In genomic region chr2:69821711-69822110, GRCm38 (mm10) we compare ENCODE assay signal across 7 mouse cellular contexts. TPM values are rescaled to one million over a fixed set of nuclear protein-coding genes. Genes with fewer than 3 reads are reported as not detected.
DNase-seq lines count a peak whose midpoint lies in the region; ATAC-seq lines count a peak whose summit lies in the region.

TSS of gene Klhl23 (plus strand) at chr2:69821944.

- no peak for ATAC-seq in embryonic facial prominence, embryonic 13.5 days (ENCODE audit: insufficient number of reproducible peaks, insufficient read depth, low FRiP score, low TSS enrichment, low read depth)
- peak; percentile 32; the same call in 1 of the 2 replicates for ATAC-seq in heart, embryonic 15.5 days (replicated peaks; ENCODE audit: insufficient number of reproducible peaks, insufficient read depth, low FRiP score, low read depth)
- ATAC-seq in midbrain, embryonic 12.5 days (ENCODE audit: low FRiP score, low read depth): no peak

- H3K27ac ChIP-seq in embryonic facial prominence, embryonic 13.5 days: peak within 1 kb of the TSS; percentile 95
- H3K27ac ChIP-seq in heart, embryonic 15.5 days: peak within 1 kb of the TSS; percentile 99
- H3K27ac ChIP-seq in limb, embryonic 10.5 days: peak within 1 kb of the TSS; percentile 96
- H3K27ac ChIP-seq in midbrain, embryonic 12.5 days (replicated peaks): peak within 1 kb of the TSS; percentile 94

- H3K4me1 ChIP-seq in embryonic facial prominence, embryonic 13.5 days: peaks cover 16% of the 10 kb centered on the region
- peaks cover 29% of the 10 kb centered on the region for H3K4me1 ChIP-seq in heart, embryonic 15.5 days (replicated peaks)
- peaks cover 13% of the 10 kb centered on the region for H3K4me1 ChIP-seq in limb, embryonic 10.5 days
- H3K4me1 ChIP-seq in midbrain, embryonic 12.5 days: peaks cover 23% of the 10 kb centered on the region

- peak within 1 kb of the TSS; percentile 82 for H3K4me3 ChIP-seq in embryonic facial prominence, embryonic 13.5 days
- H3K4me3 ChIP-seq in heart, embryonic 15.5 days: peak within 1 kb of the TSS; percentile 91
- H3K4me3 ChIP-seq in limb, embryonic 10.5 days: peak within 1 kb of the TSS; percentile 87
- H3K4me3 ChIP-seq in midbrain, embryonic 12.5 days: peak within 1 kb of the TSS; percentile 77

- WGBS in embryonic facial prominence, embryonic 13.5 days: 11% methylated on average over 8 of the region's 8 CpGs
- WGBS in heart, embryonic 15.5 days: 1% methylated on average over 8 of the region's 8 CpGs
- WGBS in limb, embryonic 10.5 days: 23% methylated on average over 8 of the region's 8 CpGs
- WGBS in midbrain, embryonic 12.5 days: 24% methylated on average over 8 of the region's 8 CpGs

- H3K9ac ChIP-seq in embryonic facial prominence, embryonic 13.5 days: peak within 1 kb of the TSS; percentile 93
- peak within 1 kb of the TSS; percentile 93 for H3K9ac ChIP-seq in heart, embryonic 15.5 days
- H3K9ac ChIP-seq in midbrain, embryonic 12.5 days (replicated peaks): peak within 1 kb of the TSS; percentile 91

- H3K36me3 ChIP-seq in embryonic facial prominence, embryonic 13.5 days: peaks cover 17% of the 10 kb centered on the region
- H3K36me3 ChIP-seq in heart, embryonic 15.5 days: 0 out of 2 replicates have a peak, but pooled peaks cover 9% of the 10 kb centered on the region
- peaks cover 21% of the 10 kb centered on the region for H3K36me3 ChIP-seq in limb, embryonic 10.5 days
- no peaks in the 10 kb centered on the region for H3K36me3 ChIP-seq in midbrain, embryonic 12.5 days

- peak within 1 kb of the TSS; percentile 74 for H3K4me2 ChIP-seq in embryonic facial prominence, embryonic 13.5 days
- H3K4me2 ChIP-seq in heart, embryonic 15.5 days: peak within 1 kb of the TSS; percentile 87
- H3K4me2 ChIP-seq in midbrain, embryonic 12.5 days (replicated peaks): peak within 1 kb of the TSS; percentile 79

- H3K9me3 ChIP-seq in embryonic facial prominence, embryonic 13.5 days: no peaks in the 10 kb centered on the region
- H3K9me3 ChIP-seq in heart, embryonic 15.5 days (replicated peaks): no peaks in the 10 kb centered on the region
- H3K9me3 ChIP-seq in limb, embryonic 10.5 days (replicated peaks): no peaks in the 10 kb centered on the region
- H3K9me3 ChIP-seq in midbrain, embryonic 12.5 days: no peaks in the 10 kb centered on the region

- DNase-seq in urinary bladder, adult 2 months (ENCODE audit: low spot score): no peak
- no peak for DNase-seq in urinary bladder, adult 18-20 months (ENCODE audit: low spot score in 2 of 2)
- peak; percentile 42 for DNase-seq in limb, embryonic 10.5 days (ENCODE audit: low spot score)
- DNase-seq in frontal cortex, postnatal 10 days (ENCODE audit: low spot score in 2 of 2): no peak

- H3K27me3 ChIP-seq in embryonic facial prominence, embryonic 13.5 days: no peaks in the 10 kb centered on the region
- H3K27me3 ChIP-seq in heart, embryonic 15.5 days: no peaks in the 10 kb centered on the region
- H3K27me3 ChIP-seq in limb, embryonic 10.5 days (ENCODE audit: low read depth, poor library complexity, severe bottlenecking): no peaks in the 10 kb centered on the region
- H3K27me3 ChIP-seq in midbrain, embryonic 12.5 days: no peaks in the 10 kb centered on the region

RNA-seq across cellular contexts. Expression of gene Klhl23, which starts in this region (rescaled TPM):
- 40.5 and 48.5 TPM in 2 replicates for polyA plus RNA-seq in urinary bladder, adult 2 months (2012; rRNA removed)
- polyA plus RNA-seq in embryonic facial prominence, embryonic 13.5 days (2015; fragmentation: Nextera tagmentation; extraction: Ambion mirVana): 27.3 and 31.4 TPM in 2 replicates
- polyA plus RNA-seq in heart, embryonic 15.5 days (2015; fragmentation: Nextera tagmentation; extraction: Ambion mirVana): 46.4 and 53.0 TPM in 2 replicates
- 24.8 and 30.8 TPM in 2 replicates for polyA plus RNA-seq in limb, embryonic 10.5 days (2016; fragmentation: Nextera tagmentation; extraction: Ambion mirVana)
- polyA plus RNA-seq in midbrain, embryonic 12.5 days (2016; fragmentation: Nextera tagmentation; extraction: Ambion mirVana): 41.0 and 51.6 TPM in 2 replicates
